Mouse (Mus musculus): ENCODE measurements around the gene Gm19426.
"Not testable (repeated sequence)": the region's sequence is repeated elsewhere in the genome, so short reads cannot be mapped to it uniquely, and the experiment has no call there.

Gm19426 gene

DNA sequence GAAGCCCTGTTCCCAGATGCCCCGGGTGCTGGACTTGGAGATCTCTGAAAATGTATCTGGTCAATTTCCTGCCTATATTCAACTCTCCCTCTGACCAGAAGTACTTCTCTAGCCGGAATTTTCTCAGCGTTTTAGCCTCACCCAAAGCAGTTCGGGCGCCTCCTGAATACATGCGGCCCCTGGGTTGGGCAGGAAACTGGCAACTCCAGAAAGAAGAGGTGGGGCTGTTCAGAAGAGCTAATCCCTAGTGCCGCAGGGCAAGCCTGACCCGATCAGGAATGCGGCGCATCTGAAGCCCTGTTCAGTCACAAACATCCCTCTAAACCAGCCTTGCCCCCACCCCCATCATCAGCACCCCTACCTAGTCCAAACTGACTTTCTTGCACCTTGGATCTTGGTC, 671 bp upstream of the Gm19426 start:
- peak; percentile 30 for DNase-seq

DNA sequence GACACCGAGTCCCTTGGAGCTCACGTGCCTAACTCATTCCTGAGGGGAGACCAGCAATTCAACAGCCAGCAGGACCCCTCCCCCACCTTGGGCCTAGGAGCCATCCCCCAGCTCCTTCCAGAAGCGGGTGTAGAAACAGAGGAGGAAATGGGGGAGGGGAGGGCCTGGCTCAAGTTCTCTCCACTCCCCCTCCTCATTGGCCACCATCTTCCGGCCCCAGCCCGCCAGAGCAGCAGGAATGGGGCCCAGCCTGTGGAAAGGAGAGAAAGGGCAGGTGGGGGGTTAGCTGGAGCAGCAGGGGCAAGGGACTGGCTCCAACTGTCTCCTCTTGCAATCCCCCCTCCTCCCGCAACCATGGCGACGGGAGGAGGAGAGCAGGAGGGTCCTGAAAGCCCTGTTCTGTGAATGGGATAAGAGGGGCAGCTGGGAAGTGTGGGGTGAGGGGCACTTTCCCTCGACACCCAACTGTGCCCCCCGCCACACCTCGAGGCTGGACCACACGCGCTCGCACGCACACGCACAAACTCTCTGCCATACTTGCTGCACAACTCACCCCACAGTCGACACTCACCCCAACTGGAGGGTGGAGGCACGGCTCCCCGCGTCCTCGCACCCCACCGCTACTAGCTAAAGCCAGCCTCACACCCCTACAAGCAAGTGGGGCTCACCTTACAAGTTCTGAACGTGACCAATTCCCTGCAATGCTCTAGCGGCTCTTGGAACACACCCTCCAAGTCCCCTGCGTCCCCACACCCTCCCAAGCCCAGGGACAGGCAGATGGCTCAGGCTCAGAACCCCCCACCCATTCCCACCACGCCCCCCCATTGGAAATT, 788 bp downstream of the Gm19426 start:
- DNase-seq: peak; percentile 68

DNA sequence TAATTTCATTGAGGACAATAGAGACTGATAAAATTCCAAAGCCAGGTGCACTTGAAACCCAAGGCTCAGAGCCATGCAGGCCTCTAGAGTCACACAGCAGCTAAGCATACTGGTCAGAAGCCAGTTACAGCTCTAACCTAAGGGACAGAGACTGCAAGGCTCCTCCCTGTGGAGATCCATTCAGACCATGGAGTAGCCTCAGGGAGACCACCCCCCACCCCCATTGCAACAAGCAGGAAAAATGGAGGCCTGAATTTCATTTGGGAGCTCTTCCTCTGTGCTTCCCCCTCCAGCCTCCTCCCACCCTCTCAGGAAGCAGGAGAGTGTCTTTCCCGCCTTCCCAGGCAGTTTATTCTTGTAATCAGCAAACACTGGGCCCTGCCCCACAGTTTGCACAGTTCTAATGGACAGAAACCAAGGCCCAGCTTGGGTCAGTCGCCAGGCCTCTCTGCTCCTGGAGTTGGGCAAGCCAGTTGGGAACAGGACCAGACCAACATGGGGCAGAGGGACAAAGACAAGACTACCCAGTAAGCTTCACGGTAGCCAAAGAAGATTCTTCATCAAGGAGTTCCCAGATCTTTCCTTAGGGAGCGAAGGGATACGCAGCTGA, 1.5 kb downstream of the Gm19426 start:
- DNase-seq: peak; percentile 41

DNA sequence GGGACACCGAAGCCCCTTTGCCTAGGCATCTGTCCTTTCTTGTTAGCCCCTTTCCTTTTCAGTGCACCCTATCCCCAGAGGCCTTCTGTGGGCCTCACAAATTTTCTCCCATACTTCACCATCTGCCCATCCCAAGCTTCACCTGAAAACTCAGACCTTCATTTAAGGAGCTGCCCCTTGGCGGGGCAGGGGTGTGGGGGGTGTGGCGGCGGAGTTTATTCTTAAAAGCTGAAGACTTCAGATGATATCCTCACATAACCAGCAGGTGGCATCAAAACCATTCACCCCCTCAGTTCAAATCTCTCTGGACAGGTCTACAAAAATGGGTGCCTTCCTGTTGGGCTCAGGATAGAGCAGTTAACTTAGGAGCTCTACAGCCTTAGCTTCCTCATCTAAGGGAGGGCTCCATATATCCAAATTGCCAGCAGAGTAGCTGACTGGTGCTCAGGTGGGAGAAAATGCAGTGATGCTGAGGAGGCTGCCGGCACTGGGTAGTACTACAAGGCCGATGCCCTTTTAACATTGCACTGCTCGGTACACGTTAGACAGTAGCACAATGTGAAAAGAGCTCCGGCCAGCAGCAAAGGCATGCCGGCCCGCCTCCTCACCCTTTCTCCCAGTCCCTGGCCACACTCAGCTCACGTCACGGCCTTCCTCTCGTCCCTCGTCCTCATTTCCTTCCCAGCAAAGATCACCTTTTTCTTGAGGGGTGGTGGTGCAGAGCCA, 2.7 kb downstream of the Gm19426 start:
- DNase-seq: peak; percentile 60

DNA sequence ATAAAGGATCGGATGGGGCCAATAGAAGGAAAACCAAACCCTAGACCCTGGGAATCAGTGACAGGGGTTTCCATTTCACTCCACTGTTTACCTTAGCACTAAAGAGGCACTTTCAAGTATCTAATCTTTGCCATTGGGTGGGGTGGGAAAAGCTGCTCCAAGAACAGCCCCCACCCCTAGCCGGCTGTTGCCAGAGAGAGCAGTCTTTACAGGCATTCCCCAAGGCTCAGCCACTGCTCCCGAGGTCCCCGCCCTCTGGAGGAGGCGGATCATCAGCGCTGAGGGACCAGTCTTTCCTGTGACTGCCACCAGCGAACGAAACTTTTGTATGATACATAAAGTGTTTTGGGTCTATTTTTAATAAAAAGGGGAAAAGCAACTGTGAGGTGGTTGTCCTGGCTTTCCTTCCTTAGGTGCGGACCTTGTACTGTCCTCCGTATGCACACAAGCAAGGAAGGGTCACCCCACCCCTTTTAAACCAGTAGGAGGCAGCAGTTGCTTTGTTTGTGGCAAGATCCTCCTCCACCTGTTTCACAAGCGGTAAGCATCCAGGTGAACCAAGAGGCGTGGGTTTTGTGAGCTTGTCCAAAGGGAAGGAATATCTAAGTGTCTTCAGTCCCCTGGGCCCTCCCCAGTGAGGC, 5.1 kb downstream of the Gm19426 start:
- DNase-seq: peak; percentile 62

DNA sequence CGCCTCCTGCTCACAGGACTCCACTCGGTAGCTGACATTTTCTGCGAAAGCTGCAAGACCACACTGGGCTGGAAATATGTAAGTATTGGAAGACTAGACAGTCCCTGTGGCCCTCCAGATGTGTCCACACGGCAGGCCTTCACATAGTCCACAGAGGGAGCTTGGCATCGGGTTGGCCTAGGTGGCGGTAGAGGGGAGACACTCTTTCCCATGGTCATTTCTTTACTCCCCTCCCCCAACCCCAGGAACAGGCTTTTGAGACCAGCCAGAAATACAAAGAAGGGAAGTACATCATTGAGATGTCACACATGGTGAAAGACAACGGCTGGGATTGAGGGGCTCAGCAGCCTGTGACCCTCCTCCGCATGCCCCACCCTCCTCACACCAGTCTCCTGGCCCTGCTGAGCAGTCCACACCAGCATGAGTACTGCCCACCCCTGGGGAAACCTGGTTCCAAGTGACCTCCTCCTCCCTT, 6.0 kb downstream of the Gm19426 start:
- peak; percentile 56 for DNase-seq

DNA sequence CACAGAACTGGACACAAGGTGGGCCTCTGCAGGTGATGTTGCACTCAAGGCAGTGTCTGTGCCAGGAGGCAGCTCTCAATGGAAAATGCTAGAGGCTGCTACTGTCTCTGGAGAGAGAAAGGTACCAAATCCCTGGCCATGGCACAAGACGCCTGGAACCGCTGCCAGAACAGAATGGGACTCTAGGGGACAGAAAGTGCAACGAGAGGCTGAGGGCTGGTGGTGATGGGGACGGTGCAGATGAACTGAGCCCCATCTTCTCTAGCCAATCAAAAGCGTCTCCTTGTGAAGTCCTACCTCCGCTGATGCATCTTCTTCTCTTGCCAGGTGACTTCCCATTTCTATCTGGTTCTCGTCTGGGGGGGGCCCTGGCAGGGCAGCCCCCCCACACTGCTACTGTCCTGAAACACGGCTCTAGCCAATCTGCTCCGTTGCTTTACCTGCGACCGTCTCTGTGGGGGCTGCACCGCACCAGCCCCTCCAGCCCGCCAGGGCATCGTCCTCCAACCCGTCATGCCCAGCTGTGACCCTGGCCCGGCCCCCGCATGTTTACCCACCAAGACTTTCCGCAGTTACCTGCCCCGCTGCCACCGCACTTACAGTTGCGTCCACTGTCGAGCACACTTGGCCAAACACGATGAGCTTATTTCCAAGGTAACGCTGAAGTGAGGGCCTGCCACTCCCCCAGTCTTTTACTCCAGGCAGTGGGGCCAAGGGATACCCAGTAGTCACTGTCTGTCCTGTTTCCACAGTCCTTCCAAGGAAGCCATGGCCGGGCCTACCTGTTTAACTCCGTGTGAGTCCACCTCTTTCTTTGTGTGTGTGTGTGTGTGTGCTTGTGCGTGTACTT, 6.9 kb downstream of the Gm19426 start:
- DNase-seq: no peak

DNA sequence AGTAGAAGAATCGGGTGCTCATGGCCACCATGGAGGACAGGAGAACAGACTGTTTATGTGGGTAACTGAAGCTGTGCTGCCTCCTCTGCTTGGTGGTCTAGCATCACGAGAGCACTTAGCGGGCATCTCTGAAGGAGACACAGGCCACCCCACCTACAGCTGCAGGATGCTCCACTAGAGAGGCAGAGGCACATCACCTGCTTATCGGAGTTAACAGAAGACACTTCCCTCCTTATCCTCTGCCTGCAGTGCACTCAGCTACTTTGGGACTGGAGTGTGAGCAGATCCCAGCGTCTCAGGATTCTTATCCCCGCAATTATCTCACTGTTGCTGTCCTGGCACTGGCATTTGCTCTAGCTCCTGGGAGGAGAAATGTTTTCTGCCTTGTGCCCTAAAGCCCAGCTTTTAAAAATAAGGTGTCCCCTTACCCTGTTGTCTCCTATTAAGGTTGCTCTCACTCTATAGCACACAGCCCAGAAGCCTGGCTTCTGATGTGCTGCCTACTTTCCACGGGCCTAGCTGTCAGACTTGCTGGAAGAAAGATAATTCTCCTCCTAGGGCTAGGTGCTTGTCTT, 8.0 kb downstream of the Gm19426 start:
- no peak for DNase-seq

DNA sequence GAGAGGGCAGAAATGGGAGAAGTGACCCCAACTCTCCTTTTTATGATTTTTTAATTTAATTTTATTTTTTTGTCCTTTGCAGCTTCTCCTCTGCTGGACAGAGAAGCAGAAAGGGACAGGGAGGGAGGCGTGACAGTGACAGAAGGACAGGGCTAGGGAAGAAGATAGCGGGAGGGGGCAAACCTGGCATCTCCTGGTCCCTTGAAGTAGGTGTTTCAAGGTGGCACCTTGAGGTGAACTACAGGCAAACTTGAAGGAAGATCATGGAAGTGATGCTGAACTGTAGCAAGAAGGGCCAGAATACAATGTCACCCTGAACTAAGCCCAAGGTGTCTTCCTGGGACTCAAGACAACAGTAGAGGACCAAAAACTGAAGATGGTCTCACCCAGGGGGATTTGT, 8.5 kb downstream of the Gm19426 start:
- DNase-seq: no peak

DNA sequence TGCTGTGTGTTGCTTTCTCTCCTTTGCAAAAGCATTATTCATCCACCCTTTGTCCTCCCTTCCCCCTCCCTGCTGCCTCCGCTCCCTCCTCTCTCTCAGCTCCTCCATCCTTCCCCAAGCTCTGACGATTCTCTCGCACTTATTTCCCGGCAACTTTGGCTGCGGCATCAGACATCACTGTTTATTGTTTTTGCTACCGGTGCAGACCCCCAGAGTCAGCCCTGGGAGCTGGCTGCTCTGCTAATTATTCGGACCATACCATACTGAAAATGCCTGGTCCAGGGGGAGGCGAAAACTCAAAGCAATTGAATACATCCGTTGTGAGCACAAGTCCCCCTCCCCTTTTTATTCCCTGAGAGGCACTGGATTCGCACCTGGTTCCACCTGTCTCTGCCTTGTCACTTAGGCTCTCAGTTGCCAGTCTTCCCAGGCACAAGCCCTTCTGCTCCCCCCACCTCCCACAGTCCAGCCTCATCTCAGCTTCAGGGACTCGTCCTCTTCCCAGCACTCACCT, 9.0 kb downstream of the Gm19426 start:
- no peak for DNase-seq

DNA sequence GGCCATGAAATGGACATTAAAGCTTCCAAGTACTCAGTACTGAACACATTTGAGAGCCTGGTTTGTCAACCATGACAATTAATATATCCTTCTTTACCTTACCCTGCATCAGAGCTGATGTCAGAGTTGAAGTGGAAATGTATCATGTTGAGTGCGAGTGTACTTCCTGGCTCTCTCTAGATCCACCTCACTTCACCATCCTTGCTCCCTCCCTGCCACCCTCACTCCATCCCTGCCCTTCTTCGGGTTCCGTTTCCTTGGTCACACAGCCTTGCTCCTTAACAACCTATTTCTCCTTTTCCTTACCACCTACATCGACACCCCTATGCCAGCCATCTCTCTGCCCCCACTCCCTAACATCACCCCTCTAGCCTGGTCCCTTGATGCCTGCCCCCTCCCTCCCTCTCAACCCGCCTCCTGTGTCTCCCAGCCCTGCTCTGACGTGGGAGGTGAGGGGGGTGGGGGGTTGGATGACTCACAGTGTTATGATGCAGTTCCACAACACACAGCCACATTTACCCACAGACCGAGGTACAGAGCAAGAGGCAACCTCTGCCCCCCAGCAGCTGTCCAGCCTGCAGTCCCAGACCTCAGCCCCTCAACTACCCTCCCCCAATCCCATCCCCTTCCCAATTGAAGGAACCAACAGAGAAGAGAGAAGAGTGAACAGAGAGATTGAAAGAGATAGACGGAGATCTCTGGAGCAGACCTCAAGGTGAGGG, 9.7 kb downstream of the Gm19426 start, which contains the start of gene Ypel4:
Gene Ypel4, plus strand, starts transcription at position 480 of the 722 bp plus-strand sequence.
- DNase-seq: peak; percentile 73

DNA sequence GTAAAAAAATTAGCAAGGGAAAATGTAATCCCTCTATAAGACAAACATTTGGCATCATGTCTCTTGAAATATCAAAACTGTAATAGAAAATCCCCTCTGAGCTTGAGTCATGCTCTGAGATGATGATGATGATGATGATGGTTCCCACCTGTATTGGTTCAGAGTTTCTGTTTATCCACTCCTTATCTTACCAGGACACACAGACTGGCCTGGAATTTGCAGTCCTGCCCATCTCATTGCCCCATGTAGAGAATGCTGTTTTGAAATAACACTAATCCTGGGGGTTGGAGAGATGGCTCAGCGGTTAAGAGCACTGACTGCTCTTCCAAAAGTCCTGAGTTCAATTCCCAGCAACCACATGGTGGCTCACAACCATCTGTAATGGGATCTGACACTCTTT, 11.1 kb downstream of the Gm19426 start:
- DNase-seq: no peak

DNA sequence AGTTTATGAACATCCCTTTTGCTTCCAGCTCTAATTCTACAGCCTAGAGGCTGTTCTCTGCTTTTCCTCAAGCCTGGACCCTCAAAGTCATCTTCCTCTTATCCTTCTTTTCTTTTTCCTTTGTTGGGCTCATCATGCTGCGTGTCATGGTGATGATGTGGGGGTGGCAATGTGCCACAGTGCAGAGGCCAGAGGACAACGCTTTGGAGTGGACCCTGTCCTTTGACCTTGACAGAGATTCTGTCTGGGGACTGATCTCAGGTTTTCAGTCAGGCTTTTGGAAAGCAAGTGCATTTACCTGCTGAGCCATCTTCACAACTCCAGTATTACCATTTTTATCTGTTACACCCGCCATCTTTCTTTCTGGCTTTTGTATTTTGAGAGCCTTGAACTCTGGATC, 12.2 kb downstream of the Gm19426 start:
- DNase-seq: no peak

DNA sequence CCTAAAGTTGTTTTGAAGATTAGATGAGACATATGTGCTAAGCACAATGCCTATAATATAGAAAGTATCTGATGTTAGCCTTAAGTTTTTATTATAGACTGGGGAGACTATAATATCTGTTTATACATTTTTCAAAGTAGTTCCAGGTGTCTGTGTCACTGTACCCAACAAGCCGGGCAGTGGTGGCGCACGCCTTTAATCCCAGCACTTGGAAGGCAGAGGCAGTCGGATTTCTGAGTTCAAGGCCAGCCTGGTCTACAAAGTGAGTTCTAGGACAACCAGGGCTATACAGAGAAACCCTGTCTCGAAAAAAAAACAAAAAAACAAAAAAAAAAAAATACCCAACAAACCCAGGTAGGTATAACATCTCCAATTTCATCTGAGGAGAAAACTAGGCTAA, 15.3 kb downstream of the Gm19426 start:
- not testable (repeated sequence) for DNase-seq

DNA sequence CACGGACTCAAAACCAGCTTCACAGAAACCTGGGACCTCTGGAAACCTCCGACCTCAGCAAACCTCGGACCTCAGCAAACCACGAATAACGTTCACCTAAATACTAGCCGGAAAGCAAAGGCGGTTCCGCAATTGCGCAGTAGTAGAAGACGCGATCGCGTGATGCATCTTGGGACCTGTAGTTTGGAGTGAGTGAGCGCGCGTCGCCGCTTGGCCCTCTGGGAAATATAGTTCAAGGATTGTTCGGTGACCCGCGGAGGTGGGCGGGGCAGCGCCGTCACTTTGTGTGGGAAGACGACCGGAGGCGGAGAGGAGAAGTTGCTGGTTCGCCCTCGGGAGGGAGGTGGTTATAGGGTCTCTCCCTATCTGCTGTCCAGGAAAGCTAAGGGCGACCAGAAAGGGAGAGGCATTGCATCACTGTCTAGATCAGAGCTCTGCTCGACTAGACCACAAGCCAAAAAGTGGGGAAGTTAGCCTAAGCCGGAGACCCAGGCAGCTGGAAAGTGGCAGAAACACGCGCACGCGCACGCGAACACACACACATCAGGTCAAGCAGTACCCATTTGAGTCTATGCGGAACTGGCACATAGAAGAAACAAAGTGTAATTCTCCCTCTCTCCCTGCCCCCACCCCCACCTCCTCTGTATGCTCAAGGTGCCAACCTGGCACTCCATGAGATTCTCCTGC, 16.1 kb downstream of the Gm19426 start, which contains the start of gene Clp1:
Gene Clp1, minus strand, starts transcription at position 179 of the 687 bp plus-strand sequence.
- peak; percentile 98 for DNase-seq

DNA sequence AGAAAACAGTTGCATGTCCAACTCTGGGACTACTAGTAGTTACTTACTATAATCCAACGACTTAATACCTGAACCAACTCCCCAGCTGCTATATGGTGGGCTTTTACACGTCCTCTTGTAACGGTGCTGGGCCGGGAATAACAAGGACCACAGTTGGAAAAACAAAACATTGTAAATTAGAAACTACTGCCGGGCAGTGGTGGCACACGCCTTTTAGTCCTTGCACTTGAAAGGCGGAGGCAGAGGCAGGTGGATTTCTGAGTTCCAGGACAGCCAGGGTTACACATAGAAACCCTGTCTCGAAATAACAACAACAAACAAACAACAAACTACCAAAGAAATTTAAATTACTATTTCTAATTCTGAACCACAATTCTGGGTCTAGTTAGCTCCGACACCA, 16.7 kb downstream of the Gm19426 start:
- DNase-seq: no peak

DNA sequence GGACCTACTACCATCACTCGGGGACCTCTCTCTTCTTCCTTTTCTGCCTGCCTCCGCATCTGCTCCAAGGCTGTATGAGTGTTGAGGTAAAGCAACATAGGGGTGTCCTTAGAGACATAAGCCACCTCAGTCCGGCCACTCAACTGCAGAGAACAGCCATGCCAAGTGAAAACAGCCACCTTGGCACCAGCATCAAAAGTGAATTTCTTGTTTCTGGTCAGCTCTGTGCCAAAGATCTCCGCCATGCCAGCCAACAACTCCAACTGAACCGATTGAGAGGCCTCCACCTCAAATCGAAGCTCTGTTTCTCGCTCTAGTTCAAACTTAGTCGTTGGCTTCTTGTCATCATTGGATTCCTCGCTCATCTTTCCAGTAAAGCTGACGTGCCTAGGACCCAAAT, 17.7 kb downstream of the Gm19426 start:
- DNase-seq: no peak

DNA sequence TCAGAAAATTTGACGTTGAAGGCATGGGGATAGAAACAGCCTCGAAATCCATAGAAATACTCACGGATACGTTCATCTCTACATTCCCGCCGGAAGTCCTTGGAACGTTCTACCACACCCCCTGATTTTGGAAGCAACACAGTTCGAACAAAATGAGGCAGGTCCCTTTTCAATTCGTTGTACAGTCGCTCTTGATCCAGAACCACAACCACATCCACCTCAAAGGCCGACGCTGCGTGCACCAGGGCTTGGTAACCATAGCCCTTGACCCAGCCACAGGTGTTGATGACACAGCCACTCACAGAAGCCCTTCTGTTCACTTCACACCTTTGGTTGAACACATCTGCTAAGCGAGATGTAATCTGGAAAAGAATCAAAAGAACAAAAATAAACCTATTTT, 19.6 kb downstream of the Gm19426 start:
- no peak for DNase-seq

DNA sequence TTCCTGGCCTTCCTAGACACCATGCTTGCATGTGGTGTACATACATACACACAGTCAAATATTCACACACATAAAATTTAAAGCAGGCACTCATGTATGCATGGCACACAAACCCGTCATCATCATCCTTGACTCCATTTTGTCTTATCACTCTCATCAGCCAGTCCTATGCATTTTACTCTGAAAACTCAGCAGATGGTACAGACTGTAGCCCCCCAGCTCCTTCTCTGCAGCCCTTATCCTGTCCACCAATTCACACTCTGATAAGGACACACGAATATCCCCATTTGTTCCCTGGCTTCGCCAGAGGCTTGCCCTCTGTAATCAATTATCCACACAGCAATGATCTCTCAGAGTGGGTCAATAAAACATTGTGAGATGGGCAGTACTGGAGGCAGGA, 22.3 kb downstream of the Gm19426 start:
- no peak for DNase-seq

DNA sequence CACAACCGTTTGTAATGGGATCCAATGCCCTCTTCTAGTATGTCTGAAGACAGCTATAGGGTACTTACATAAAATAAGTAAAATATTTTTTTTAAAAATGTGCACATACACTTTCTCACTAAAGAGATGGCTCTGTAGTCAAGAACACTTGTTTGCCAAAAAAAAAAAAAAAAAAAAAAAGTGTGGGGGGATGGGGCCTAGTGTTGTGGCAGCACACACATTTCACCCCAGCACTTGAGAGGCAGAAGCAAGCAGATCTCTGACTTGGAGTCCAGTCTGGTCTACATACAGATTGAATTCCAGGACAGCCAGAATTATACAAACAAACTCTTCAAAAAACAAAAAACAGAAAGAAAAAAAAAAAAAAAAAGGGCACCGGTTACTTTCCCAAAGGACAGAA, 22.7 kb downstream of the Gm19426 start:
- DNase-seq: no peak

Data from lung, postnatal 10 days (tissue).